Mouse (Mus musculus) 3T3-L1 (cell line): ENCODE results near the gene Spx.

Experiments used
- DNase-seq: peaks from one replicate; pipeline ENCODE4 v3.0.0-alpha.2; 2015; ENCODE audit warnings: low read depth, low spot score

The Spx gene

DNA sequence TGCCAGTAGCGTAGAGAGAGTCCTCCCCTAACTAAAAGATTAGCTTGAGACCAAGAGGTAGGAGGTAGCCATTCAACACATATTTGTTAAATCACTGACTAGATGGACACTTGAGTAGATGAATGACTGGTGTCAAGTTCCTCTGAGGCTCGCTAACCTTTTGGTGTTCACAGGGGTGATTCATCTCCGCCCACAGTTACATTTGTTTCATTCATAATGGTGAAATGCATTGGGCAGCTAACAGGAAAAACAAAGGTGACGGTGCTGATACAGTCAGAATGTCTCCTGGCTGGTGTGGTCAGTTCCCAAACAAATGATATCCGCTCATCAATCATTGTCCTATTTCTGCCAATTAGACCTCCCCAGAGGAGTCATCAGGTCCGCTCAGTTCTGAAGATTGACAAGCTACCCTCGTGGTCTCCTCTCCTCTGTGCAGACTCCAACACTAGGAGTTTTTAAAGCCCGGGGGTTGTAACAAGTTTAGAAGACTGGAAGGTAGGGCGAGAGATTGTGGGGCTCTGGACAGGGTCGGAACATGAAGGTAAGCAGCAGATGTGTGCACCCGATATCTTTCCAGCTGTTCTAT is at the start of gene Spx:
Gene Spx (plus strand): TSS at position 536 of the 586 bp plus-strand sequence.
- DNase-seq, result peak; percentile 62

DNA sequence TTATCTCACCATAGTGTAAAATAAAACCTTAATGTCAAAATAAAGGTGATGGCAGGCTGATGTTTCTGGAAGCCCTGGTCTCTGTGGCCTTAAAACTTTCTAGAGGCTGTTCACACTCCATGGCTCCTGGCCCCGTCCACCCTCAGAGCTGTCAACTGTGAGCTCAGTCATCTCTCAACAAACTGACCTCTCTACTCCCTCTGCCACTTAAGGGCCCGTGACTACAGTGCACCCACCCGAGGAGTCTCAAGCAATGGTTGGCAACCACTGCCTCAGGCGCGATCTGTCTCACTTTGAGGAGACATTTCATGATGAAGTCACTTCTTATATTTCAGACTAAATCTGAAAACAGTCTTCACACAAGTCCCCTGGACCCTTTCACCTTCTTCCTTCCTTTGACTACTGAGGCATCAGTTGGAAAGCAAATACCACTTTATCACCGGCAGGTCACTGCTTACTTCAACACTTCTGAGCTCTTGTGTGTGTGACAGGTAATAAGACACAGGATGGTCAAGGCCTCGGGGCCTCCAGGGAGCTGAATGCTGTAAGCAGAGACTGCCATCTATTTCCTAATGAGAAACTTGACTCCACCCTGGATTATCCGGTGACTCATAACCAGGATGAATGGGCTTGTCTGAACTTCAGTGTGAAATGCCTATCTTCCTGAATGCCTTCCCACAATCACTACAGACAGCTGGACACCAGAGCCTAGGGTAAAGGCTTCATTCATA is 47.3 kb upstream of the Spx start:
- peak; percentile 89 for DNase-seq

DNA sequence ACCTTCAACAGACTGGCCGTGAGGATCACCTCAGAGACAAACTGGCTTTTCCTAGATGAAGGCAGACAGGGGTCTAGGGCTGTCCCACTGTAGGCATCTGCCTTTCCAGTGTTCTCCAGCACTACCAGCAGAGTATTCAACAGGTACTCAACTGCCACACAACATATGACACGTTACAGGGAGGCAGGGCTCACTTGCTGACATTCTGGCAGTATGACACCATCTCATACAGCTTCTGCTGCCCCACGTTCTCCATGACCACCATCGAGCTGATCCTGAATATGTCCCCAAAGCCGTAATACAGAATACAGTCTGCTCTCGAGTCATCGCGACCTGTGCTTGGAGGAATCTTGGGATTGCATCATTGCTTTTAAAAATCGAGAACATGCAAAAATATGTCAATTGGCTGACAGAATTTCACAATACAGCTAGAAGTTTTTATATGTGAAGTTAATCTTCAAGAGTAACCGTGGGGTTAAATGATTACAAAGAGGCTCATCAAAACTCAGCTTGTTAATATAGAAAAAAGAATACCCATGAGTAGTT is 46.7 kb upstream of the Spx start:
- peak; percentile 58 for DNase-seq

DNA sequence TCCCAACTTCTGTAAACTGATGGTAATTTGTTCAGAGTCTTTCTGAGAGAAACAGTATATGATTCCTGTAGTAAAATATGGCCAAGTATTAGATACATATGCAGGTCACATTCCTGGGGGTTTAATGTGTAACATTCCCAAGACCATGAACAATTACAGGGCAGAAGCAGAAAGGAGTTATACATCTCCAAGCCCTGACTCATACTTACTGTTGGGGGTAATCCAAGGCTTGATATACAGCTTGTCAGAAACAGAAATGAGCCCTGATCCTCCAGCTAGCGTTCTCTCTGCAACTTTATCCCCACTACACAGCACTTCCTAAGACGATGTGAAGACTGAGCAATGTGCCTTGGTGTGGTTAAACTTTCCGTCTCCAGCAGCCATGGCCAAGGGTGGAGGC is 45.7 kb upstream of the Spx start:
- peak; percentile 94 for DNase-seq

DNA sequence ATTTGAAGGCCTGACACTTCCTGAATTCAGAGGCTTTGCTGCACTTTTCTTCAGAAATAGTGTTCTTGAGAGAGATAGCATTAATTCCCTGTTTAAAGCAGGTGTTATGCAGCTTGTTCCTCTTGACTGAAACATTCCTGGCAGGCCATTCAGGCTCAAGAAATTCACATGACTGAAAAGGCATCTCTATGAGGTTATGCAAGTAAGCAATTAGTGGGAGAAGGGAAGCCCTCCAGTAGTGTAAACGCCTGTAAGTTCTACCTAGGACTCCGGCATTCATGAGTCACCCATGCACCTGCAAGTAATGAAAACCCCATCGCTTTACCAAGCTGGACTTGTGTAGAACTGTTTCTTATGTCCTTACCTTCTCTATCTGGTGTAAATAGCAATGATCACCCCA is 43.7 kb upstream of the Spx start:
- DNase-seq, result no peak

DNA sequence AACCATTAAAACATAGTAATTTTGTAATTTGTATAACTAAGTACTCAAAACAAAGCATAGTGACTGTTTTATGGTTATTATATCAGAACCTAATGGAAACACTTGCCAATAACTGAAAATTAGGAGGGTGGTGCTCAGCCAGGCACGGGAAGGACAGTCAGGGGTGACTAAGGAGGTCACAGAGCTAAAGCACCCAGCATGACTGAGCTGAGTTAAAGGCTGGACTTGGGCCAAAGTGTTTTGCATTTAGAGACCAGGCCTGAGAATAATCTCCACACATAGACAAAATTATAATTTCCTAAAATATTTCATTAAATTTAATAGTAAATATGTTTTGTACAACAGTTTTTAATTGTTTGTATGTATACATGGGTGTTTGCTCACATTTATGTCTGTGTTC is 36.2 kb upstream of the Spx start:
- DNase-seq, result peak; percentile 70

DNA sequence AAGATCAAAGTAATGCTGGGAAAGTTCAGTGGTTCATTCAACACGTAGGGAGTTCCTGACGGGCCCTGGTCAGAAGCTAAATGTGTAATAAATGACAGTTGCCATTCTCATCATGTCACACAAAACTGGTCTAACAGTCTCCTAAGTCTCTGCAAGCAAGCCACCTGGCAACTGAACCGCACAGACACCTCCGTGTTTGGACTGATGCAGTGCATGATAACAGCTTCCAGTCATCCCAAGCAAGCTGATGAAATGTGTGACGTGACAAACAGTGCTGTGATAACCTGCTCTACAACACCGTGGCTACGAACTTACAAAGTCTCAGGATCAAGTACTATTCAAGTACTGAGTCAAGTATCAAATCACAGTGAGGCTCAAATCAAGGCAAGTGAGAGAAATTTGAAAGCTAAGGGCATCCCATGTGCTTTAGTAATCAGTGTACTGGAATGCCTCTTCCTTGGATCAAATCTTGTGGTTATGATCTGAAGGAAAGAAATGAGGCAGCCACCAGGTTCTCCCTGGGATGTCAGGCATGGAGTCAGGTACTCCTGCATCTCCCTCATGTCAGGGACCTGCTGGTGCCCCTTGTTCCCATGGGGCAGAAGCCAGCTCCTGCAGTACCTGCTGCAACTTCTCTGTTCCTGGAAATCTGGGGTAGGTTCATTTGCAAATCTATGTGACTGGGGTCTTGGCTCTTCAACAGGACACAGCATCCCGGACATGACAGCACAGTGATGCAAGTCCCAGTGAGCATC is 34.5 kb upstream of the Spx start:
- DNase-seq, result no peak

DNA sequence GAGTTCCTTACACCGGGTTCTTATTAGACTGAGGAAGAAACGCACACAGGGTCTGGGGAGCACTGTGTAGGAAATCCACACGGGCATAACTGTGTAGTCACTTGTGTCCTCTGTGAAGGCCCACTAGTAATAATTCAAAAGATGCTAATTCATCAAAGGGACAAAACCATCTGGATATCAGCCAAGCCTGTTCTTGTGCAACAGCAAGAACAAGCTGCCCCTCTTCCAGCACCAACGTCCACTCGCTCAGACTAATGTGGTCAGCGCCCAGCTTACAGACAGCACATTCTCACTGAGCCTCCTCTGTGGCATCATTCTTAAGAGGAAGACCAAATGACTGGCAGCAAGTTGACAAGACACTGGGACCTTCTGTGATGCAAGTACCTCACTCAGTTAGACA is 33.3 kb upstream of the Spx start:
- no peak for DNase-seq

DNA sequence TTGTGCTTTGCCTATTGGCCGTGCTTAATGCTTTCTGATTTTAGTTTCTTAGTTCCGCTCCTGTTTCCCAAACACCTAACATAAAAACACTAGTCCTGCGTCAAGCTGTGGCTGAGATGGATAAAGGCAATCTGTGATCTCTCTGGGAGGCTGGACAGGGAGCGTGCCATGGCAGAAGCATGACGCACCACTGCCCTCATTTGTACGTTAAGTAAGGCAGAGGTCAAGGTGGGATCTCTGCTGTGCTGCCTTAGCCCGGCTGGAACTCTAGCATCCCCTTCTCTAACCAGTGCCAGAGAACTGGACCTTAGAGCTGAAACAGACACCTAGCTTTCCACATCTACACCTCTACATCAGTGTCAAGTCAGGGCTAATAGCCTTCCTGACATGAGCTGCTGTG is 31.6 kb upstream of the Spx start:
- DNase-seq, result no peak

DNA sequence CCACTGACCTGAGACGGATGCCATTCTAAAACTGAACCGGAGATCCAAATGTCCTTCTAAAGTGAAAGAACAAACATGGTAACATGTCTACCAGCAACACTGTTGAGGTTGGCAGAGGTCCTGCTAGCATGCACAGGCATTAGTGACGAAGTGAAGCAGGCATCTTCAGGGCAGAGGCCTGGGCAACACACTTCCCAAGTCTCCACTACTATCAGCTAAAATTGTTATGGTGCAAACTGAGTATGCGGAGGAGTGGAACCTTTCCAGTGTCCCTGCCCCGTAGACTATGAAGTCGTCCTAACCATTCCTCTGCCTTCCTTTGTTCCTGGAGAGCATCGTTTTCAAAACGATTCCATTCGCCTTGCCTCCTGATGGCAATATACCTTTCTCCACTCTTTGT is 28.7 kb upstream of the Spx start:
- DNase-seq, result no peak

DNA sequence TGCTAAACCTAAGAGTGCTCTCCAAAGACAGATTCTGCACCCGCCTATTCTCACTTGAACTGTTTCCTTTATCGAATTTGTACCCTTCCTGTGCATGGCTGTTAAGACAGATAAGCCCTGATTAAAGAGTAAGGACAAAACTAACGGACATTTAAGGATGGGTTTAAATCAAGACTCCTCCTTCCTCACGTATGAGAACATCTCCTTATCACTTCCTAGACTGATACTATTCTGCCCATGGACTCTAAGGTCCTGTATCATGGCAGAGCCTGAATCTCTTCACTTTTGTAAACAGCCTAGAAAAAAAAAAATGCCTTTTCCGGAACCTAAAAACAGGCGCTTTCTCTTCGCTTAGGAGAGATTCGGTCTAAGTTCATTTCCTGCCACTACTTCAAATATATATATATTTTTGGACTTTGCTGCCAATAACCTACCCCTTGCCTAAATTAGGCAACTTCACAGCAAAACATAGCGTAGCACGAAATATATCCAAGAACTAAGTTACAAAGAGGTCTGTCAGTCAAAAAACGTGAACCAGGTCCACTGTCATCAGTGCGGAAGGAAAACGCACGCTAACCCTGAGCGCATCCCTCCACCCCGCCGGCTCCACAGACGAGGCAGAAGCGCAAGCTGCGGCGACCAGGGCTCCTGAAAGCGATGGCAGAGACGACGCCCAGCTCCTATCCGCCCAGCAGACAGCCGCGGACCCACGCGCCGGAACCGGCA is 26.8 kb upstream of the Spx start:
- DNase-seq, result peak; percentile 22

DNA sequence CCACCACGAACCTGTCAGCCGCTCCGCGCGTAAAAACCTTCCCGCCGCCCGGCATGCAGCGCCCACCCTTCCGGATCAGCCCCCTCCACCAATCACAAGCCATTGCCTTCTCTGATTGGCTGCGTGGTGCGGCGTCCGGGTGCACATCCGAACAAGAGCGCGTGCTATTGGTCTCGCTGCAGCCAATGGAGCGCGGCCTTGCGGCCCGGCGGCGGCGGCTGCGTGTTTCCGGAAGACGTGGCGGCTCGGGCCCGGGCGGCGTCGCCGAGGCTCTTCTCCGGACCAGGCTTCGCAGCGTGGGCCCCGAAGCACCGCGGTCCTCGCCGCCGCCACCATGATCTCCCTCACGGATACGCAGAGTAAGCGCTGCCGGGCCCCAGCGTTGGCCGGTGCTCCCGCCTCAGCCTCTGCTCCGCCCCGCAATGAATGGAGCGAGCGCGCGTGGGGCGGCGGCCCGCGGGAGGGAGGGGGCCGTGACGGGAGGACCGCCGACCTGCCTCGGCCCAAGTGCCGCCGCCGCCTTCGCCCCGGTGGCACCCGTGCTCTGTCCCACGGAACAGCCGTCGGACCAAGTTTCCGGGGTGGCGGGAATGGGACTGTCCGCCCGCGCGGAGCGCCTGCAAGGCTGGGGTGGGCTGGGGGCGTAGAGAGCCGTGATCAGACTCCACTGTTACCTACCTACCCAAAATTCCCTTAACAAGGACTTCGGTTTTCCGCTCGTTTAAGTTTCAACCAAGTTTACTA is 26.1 kb upstream of the Spx start, which contains the start of the genes Recql and Golt1b:
Gene Recql (minus strand): TSS at position 77 of the 744 bp plus-strand sequence.
Gene Golt1b (plus strand): TSS at position 211 of the 744 bp plus-strand sequence.
- peak; percentile 98 for DNase-seq

DNA sequence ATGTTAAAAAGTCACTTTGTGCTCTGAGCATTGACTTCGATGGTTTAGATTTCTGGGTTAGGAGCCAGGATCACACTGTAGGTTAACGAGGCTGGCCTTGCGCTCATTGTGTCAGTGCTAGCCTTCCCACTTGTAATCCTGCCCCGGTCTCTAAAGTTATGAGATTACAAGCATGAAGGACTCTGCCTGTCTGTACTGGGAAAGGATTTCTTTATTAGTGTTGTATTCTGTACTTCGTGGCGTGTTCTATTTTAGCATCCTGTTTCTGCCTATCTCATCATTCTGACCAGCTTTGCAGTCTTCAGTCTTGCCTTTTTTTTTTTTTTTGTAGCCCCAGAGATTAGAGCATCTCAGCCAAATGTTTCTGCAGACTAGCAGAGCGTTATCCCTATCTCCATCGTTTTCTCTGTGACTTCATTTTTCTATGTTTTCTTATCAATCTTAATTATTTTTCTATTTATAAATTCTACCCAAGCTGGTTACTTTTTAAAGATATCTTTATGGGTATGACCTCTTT is 25.4 kb upstream of the Spx start:
- DNase-seq, result peak; percentile 56

DNA sequence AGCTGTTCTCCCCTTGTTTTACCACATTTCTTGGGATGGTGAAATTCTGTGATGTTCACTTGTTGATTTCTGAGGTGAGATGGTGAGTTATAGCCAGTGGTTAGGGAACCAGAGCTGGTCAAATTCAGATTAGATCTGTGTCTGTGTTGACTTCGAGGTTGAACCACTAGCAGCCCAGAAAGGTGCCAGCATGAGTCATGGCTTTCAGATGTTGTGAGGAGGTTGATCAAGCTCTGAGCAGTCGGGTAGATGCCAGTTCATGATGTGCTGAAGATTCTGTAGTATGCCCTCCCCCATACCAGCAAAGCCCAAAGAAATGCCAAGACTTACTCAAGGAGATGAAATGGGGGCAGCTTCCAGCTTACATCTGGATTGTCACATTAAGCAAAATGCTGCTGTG is 24.1 kb upstream of the Spx start:
- peak; percentile 83 for DNase-seq

DNA sequence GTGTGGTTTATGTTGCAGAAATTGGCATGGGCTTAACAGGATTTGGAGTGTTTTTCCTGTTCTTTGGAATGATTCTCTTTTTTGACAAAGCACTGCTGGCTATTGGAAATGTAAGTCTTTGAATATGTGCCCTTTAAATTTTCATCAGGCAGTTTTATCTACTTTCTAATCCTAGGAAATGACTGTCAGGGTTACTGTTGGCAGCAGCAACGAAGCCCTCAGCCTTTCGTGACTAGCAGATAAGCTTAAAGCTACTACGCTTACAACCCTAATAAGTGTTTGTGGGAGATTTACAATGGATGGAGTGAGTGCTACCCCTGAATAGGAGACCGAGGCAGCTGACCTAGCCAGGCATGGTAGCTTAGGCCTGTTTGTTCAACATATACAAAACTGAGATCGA is 20.9 kb upstream of the Spx start:
- no peak for DNase-seq

DNA sequence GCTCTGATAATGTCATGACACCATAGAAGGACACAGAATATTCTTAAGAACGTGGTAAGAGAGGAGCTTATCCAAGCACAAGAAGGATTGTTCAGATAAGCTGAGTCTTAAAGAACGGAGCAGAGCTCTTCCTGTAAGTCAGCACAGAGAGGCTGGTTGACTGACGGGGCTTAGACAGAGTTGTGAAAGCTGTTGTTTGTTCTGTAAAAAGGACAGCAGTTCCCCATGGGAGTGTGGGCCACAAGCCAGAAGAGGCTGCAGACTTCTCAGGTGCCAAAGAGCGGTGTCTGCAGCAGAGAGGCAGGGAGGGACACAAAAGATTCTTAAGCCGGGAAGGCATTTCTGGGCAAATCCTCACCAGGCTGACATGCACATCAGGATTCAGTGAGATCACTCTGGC is 18.6 kb upstream of the Spx start:
- no peak for DNase-seq

DNA sequence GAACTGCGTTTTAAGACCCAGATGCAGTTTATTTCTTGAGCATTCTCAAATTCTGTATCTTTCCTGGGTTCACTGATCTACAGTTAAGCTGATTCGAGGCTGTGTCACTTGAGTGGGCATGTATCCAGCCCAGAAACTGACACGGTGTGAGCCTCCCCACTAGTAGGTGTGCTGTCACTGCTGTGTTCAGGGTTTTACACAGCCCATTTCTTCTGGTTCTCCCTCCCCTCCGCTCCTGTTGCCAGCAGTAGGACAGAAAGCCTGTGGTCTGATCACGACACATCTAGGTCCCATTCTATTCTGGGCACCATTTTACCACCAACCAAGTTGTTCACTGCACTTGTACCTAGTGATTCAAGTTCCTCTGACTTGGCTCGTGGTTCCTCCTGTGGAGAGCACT is 17.5 kb upstream of the Spx start:
- no peak for DNase-seq

DNA sequence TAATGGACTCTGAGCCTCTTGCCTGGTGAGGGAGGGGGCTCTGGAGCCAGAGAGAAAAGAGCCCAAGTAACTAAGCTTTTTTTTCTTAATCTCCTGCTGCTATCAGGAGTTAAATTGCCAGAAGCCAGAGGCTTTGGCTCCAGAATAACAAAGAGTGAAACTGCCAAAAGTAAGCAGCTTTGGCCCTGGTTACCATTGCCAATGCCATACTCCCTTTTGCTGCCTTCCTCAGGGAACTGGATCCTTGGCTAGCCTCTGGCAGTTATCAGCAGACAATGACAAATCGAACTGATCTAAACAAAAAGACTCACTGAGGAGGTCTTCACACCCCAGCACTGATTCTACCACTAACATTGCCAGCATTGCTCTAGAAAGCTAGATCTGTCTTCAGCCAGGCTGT is 2.1 kb upstream of the Spx start:
- DNase-seq, result no peak

DNA sequence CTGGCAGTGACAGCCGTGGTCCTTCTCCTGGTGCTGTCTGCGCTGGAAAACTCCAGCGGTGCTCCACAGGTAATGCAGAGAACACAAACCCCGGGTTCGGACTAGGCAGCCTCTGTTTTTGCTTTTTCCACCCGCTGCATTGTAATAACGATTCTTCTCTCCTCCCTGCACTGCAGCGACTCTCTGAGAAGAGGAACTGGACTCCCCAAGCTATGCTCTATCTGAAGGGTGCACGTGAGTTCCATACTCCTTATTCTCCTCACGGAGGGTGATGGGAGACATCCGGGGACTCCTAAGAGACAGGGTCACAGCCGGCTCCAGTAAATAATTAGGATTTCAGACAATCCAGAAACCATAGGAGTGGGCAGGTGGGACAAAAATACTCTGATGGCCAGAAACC is 604 bp downstream of the Spx start:
- DNase-seq, result no peak

DNA sequence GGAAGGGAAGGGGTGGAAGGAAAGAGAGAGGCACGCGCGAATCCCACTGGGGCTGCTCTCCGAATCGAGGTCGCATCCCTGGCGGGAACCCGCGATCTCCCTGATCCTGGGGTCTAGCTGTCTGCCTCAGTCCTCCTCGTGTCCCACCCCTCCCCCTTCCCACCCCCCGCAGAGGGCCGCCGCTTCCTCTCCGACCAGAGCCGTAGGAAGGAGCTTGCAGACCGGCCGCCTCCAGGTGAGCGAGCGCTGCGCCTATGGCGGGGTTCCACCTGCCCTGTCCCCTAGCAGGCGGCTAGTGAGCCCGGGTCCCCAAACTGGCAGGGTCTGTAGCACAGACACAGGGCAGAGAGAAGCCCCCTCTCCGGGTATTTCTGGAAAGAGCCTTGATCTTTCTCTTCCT is 1.4 kb downstream of the Spx start:
- no peak for DNase-seq

DNA sequence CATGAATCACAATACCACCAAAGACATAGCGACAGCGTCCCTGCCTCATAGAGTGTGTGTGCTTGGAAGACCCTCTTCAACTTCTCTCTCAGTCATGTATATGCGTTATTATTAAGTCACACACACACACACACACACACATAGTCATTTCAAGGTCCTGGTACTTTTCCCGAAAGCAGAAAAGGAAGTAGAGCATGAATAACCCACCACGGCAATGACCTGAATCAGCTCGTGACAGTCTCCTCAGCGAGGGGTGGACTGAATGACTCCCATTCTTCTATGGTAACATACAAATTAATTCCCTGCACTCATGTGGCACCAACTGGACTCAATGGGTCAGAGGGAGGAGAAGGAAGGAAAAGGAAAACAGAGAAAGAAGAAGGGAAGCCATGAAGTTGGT is 11.7 kb downstream of the Spx start:
- DNase-seq, result no peak
